Mouse (Mus musculus): ENCODE results near the gene Prf1. TPM values are rescaled to one million over a fixed set of nuclear protein-coding genes. Genes with fewer than 3 reads are reported as not detected.

The Prf1 gene
- polyA plus RNA-seq, 1 experiment, result 1.2 TPM

DNA sequence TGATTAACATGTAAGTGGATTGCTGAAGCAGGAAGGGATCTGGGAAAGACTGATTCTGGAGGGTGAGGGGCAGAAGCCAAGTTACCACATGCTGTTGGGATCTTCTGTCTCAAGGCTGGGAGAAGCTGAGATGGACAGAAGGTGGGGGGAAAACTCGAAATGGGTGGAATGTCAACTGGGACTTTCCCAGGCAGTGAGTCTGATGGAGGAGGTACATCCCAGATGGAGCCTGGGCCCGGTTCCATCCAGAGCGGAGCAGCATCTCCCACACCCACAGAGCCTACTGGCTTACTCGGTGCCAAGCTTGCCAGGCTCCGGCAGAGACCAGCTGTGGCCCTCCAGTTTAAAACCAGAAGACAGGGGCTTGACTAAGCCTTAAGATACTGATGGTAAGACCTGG is 33.4 kb downstream of the Prf1 start:
- 67% methylated on average over 5 of the region's 5 CpGs for WGBS
- no peak for DNase-seq (ENCODE audit: low read depth, low spot score)

DNA sequence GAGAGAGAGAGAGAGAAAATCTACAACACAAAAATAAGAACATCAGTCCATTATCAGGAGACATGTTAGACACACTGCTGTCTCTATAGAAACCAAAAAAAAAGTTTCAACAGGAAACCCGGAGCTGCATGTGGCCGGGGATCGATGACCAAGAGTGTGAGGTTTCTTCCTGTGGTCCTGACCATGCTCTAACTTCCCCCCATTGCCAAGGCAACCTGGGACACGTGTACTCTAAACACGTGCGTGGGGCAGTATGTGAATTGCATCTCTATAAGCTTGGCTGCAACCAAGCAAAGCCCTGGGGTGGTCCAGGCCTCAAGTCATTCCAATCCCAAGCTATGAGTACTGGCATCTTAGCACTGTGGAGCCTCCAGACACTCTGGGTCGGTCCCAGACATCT is 36.9 kb downstream of the Prf1 start:
- 69% methylated on average over 7 of the region's 7 CpGs for WGBS
- no peak for DNase-seq (ENCODE audit: low read depth, low spot score)

DNA sequence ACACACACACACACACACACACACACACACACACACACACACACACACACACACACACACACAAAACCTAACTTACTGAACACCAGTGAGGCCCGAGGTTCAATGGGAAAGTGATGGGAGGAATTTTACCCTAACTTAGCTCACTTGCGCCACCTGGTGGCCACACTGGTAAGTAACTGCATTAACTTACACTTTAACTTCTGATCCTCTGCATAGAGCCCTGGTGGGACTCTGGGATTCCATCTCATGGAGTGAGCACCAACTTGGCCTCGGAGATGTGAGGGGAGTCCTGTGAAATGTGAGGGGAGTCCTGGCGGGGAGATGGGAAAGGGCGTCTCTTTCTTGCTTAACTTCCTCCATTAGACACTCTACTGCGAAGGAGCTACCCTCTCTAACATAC is 38.5 kb downstream of the Prf1 start:
- peak; percentile 48 for DNase-seq (ENCODE audit: low read depth, low spot score)
- 26% methylated on average over 6 of the region's 6 CpGs for WGBS

DNA sequence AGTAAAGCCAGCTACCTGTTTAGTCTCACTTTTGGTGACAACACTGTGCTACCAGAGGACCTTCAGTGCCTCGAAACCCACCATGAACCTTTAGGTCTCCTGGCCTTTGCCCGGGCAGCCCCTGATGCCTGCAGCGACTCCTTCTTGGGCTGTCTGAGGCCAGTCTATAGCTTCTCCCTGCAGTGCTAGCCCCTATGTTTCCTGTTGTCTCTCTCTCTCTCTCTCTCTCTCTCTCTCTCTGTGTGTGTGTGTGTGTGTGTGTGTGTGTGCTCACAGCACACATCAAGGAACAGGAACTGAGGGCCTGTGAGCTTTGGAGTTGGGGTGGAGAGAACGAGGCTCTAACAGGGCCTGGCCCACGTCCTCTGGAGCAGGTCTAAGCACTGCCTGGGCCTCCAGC is 39.0 kb downstream of the Prf1 start:
- 74% methylated on average over 5 of the region's 5 CpGs for WGBS
- no peak for DNase-seq (ENCODE audit: low read depth, low spot score)

DNA sequence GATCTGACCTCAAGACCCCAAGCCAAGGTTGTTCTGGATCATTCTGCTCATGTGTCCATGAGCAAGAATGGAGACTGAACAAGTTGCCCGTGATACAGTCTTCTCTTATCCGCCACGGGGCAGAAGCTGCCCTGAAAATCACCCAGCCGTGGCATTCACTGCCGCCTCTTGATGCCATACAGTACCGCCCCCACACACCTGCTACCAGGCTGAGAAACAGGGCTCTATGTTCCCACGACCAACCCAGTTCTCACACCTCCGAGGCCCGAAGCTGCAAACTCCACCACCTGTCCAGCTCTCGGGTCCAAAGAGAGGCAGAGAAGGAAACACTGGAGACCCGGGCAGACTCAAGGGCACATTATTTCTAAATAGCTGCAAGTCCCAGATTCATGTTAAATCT is 40.0 kb downstream of the Prf1 start:
- no peak for DNase-seq (ENCODE audit: low read depth, low spot score)
- WGBS, result 86% methylated on average over 11 of the region's 11 CpGs

DNA sequence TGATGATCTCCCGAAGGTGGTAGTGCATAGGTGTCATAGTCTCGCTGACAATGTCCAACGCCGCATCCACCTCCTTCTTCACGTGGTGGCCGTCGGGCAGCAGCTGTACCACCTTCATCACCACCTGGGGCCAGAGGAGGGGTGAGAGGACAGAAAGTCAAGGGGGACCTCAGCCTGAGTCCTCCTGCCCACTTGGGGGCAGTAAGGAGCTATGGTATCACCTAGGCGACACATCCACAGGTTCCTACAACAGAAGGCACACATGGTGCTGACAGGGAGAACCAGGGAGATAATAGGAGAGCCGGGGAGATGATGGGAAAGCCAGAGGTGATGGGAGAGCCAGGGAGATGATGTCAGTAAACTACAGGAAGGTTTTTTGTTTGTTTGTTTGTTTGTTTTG is 41.6 kb downstream of the Prf1 start:
- 92% methylated on average over 9 of the region's 9 CpGs for WGBS
- no peak for DNase-seq (ENCODE audit: low read depth, low spot score)

DNA sequence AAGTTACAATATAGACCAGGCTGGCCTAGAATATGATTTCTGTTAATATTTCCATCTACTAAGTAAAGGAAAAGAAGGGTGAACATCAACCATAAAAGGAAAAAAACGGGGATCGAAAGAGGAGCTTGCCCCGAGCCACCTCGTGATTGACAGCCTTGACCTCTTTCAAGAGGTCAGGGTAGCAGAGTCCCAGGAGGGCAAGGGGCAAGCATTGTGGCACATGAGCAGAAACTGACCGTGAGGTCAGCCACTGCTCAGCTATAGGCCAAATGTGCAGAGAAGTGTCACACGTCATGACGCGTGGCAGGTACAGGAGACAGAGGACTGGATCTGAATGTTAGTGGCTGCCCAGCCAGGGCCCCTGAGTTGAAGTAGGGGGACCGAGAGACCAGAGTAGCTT is 42.6 kb downstream of the Prf1 start:
- WGBS, result 83% methylated on average over 9 of the region's 9 CpGs

DNA sequence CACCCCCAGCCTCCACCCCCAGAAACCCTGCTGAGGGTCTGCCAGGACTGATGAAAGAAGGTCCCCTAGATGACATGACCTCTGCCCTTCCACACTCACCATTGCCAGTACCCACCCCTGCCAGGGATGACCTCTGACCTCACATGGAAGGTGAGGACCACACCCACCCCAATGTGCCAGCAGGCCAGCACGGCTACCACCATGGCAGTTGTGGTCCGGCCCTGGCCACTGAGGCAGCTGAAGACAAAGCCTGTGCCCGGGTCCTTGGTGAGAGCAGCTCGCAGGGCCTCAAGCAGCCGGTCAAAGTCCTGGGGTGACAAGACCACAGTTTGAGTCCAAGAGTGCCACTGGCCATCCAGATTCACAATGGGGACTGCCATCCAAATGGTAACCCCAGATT is 43.4 kb downstream of the Prf1 start:
- no peak for DNase-seq (ENCODE audit: low read depth, low spot score)
- WGBS, result 93% methylated on average over 5 of the region's 5 CpGs

More for the DNA sequence above, 42.6 kb downstream of the Prf1 start:
- no peak for DNase-seq (ENCODE audit: low read depth, low spot score)

DNA sequence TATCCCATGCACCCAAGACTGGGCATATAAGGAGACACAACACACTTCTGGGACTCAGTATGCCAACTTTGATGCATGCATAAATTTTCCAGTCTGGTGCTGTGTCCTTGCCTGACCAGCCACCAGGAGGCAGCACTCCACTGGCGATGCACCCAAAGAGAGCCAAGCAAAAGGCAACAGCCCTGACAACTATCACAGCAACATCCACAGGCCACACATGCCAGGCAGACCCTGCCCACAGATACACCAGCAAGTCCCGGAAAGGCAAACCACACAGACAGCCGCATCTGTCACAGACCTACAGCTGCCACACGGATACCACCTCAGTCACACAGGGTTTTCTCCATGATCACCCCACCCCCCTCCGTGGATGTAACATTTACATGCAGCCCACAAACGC is 43.9 kb downstream of the Prf1 start:
- no peak for DNase-seq (ENCODE audit: low read depth, low spot score)
- WGBS, result 67% methylated on average over 6 of the region's 6 CpGs

DNA sequence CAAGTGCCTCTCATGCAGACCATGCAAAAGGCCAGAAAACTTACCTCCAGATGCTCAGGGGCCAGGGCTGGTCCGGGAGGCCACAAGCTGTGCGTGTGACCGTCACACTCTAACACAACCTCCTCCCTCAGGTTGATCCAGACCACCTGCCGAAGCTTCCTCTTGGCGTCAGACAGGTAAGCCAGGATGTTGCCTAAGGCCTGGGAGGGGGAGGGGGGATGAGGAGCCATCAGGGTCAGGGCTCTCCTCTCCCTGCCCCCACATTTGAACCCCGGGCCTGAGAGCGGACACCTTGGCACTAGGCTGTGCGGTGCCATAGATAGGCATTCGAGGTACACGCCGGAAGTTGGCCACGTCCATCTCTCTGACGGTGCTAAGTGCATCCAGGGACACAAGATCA is 45.1 kb downstream of the Prf1 start:
- no peak for DNase-seq (ENCODE audit: low read depth, low spot score)
- WGBS, result 94% methylated on average over 13 of the region's 13 CpGs

DNA sequence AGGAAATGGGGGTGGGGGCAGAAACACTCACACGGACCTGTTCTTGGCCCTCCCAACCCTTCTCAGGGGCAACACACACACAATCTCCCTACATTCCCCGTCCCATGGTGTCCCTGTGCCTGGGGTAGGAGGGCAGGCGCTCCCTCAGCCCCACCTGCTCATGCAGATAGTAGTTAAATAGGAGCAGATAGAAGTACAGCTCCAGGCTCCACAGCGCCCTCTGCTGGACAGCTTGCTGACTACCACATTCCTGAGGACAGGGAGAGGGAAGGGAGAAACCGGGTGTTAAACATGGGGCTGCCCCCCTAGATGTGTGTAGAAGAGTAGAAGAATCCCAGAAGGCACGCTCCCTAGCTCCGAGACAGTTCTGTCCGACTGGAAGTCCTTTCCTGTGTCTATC is 46.3 kb downstream of the Prf1 start:
- 60% methylated on average over 8 of the region's 8 CpGs for WGBS
- peak; percentile 10 for DNase-seq (ENCODE audit: low read depth, low spot score)

DNA sequence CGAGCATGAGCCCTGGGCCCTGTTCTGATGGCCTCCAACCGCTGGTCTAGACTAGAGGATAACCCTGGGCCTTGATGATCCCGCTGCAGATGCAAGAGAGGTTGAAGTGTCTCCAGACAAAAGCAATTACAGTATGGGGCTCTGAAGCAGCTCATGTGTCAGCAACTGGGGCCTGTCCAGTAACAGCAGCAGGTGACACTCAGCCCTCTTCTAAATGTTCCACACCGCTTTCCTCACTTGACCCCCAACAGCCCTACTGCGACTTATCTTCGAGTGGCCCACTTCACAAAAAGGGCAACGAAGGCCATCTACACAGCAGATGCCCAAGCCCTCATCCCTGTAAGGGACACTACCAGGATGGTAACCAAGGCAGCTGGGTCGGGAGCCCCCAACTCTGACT is 47.5 kb downstream of the Prf1 start:
- 83% methylated on average over 8 of the region's 8 CpGs for WGBS
- DNase-seq (ENCODE audit: low read depth, low spot score), result no peak

DNA sequence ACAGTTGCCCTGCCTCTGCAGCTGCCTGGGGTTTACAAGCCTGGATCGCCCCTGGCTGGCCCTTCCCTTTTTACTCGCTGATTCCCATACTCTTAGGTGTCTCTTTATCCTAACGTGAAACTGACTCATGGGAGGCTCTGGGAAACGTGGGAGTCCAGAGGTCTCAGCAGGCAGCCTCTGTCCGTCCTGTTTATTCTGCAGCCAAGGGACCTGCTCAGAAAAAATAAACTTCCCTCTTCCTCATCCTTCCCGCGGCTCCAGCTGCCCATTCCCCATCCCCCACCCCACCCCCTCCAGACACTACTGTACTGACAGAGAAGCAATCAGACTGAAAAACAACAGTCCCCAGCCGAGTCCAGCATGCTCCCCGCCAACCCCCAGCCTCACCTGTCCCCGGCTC is 48.7 kb downstream of the Prf1 start:
- 15% methylated on average over 10 of the region's 10 CpGs for WGBS

DNA sequence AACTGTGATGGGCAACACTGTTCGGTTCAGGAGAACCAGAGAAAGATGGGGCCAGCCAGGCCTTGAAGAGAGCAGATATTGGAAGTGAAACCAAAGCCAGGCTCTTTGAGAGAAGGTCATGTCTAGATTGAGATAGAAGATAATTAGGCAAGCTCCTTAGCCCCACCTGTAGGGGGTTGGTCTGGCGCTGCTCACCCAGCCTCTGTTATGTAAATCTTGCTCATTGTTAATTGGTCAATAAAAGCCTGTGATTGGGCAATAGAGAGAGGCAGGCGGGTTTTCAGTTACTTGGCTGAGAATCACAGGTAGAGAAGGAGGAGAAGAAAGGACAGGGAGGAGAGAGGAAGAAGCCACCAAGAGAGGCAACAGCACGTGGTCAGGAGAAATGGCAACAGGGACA is 53.6 kb downstream of the Prf1 start:
- 54% methylated on average over 4 of the region's 4 CpGs for WGBS
- DNase-seq (ENCODE audit: low read depth, low spot score), result no peak

More for the DNA sequence above, 48.7 kb downstream of the Prf1 start:
- no peak for DNase-seq (ENCODE audit: low read depth, low spot score)

Other genes with a start within 250 kb of the Prf1 start
- gene Pcbd1, start 208.5 kb upstream of the Prf1 start, polyA plus RNA-seq (2012; rRNA removed), result 60.3 and 60.5 TPM in 2 replicates
- gene Sgpl1, start 150.1 kb upstream of the Prf1 start, polyA plus RNA-seq (2012; rRNA removed), result 58.0 and 161 TPM in 2 replicates
- gene Tbata, start 125.9 kb upstream of the Prf1 start, polyA plus RNA-seq (2012; rRNA removed), result 0.11 and 0.14 TPM in 2 replicates
- gene Adamts14, start 24.4 kb upstream of the Prf1 start, polyA plus RNA-seq (2012; rRNA removed), result 0.99 and 1.7 TPM in 2 replicates
- gene Pald1, start 85.7 kb downstream of the Prf1 start, polyA plus RNA-seq (2012; rRNA removed), result 3.3 and 4.0 TPM in 2 replicates
- 0.05 and 0.16 TPM in 2 replicates for gene Nodal, start 120.1 kb downstream of the Prf1 start, polyA plus RNA-seq (2012; rRNA removed)
- gene Eif4ebp2, start 154.8 kb downstream of the Prf1 start, polyA plus RNA-seq (2012; rRNA removed), result 63.8 and 102 TPM in 2 replicates
- gene Lrrc20, start 178.0 kb downstream of the Prf1 start, polyA plus RNA-seq (2012; rRNA removed), result 7.8 and 9.2 TPM in 2 replicates

All from large intestine, adult 2 months (tissue).